Mouse (Mus musculus) small intestine, adult 2 months (tissue): ENCODE measurements at regions not wholly inside any gene's neighbourhood (a gene's known extent, or its start where the extent isn't known, plus 50 kb on each side); places are given as distances from the start of the nearest gene placed in this dataset.

Experiments used
- CTCF ChIP-seq: fragments of 200-500 bp; IDR thresholded peaks from 2 replicates; pipeline ENCODE4 v1.5.1; 2012; ENCODE audit warnings: low read depth, mild to moderate bottlenecking, control low read depth, inconsistent platforms, low read length, moderate library complexity, mixed read lengths; ENCODE audit not compliant: insufficient replicate concordance, insufficient read length; ENCODE audit errors: extremely low read depth
- POLR2A ChIP-seq: fragments of 200-500 bp; IDR thresholded peaks from 2 replicates; pipeline ENCODE4 v1.6.1; 2012; ENCODE audit warnings: low read depth, mild to moderate bottlenecking, control low read depth, inconsistent platforms, low read length, moderate library complexity

GRCm38 (mm10) chr5:96925943-96926342 is 71.5 kb upstream of the Bmp2k start:
- TF ChIP-seq CTCF (no peak), POLR2A (no peak)
